8 mouse cellular contexts compared by ENCODE assay signal in genomic region chr16:16599586-16600401, GRCm38 (mm10). TPM values are rescaled to one million over a fixed set of nuclear protein-coding genes. Genes with fewer than 3 reads are reported as not detected.
DNase-seq lines count a peak whose midpoint lies in the region; ATAC-seq and TF ChIP-seq lines count a peak whose summit lies in the region.

No protein-coding gene starts in this region.

- DNase-seq in ES-CJ7 (ENCODE audit: low read depth, low spot score) = peak; percentile 63
- peak; percentile 31 for DNase-seq in cerebellum, adult 11 months
- DNase-seq in heart, postnatal 10 days = peak; percentile 51 to 64
- DNase-seq in kidney, postnatal 36 days = peak; percentile 81 to 84
- peak; percentile 80 for DNase-seq in lung, embryonic 14.5 days
- DNase-seq in ovary, adult 18-20 months (ENCODE audit: low spot score) = peak; percentile 31
- DNase-seq in urinary bladder, postnatal 14 days (ENCODE audit: low spot score) = peak; percentile 73

- intact Hi-C loops in heart, postnatal 10 days (cut with DNase I) = no loop called here

- peak overlapping the region; percentile 96 for H3K4me2 ChIP-seq in forebrain, embryonic 15.5 days (replicated peaks)
- peak overlapping the region; percentile 89 for H3K4me2 ChIP-seq in lung, embryonic 14.5 days

- peak overlapping the region; percentile 77 for H3K4me3 ChIP-seq in forebrain, embryonic 15.5 days
- peak overlapping the region; percentile 76 for H3K4me3 ChIP-seq in lung, embryonic 14.5 days (ENCODE audit: low read depth, low read length)

- peaks cover 12% of the 10 kb centered on the region for H3K4me1 ChIP-seq in forebrain, embryonic 15.5 days
- H3K4me1 ChIP-seq in lung, embryonic 14.5 days (ENCODE audit: insufficient read depth) = no peaks in the 10 kb centered on the region

- peak; percentile 93 for ATAC-seq in forebrain, embryonic 15.5 days (replicated peaks)
- peak; percentile 98 for ATAC-seq in lung, embryonic 14.5 days (ENCODE audit: insufficient read depth)

- peak overlapping the region; percentile 59 for H3K9ac ChIP-seq in forebrain, embryonic 15.5 days (replicated peaks)
- H3K9ac ChIP-seq in lung, embryonic 14.5 days = peak overlapping the region; percentile 82

- H3K36me3 ChIP-seq in forebrain, embryonic 15.5 days = no peaks in the 10 kb centered on the region
- H3K36me3 ChIP-seq in lung, embryonic 14.5 days (ENCODE audit: insufficient read depth) = no peaks in the 10 kb centered on the region

- H3K27me3 ChIP-seq in forebrain, embryonic 15.5 days = no peaks in the 10 kb centered on the region
- no peaks in the 10 kb centered on the region for H3K27me3 ChIP-seq in lung, embryonic 14.5 days (ENCODE audit: insufficient read depth, low read length)

- TF ChIP-seq CTCF in lung, embryonic 14.5 days (IDR thresholded peaks at IDR 0.05; ENCODE audit: low read depth) = no peak

- no peaks in the 10 kb centered on the region for H3K9me3 ChIP-seq in forebrain, embryonic 15.5 days
- H3K9me3 ChIP-seq in lung, embryonic 14.5 days (ENCODE audit: low read depth, low read length) = no peaks in the 10 kb centered on the region

- WGBS in forebrain, embryonic 15.5 days = under 1% methylated on average over 77 of the region's 77 CpGs
- WGBS in lung, embryonic 14.5 days = under 1% methylated on average over 73 of the region's 77 CpGs

- no peak overlapping the region for H3K27ac ChIP-seq in forebrain, embryonic 15.5 days (replicated peaks)
- H3K27ac ChIP-seq in lung, embryonic 14.5 days (ENCODE audit: low read depth) = peak overlapping the region; percentile 84

RNA-seq across cellular contexts. Expression of gene Fgd4, which starts 0.6 kb away (rescaled TPM):
- polyA plus RNA-seq in forebrain, embryonic 15.5 days (2015; fragmentation: Nextera tagmentation; extraction: Ambion mirVana) = 27.1 TPM in 2 replicates
- total RNA-seq in heart, postnatal 10 days (2021) = 10 to 100 TPM; 24.1 to 33.1 TPM
- polyA plus RNA-seq in lung, embryonic 14.5 days (2014; fragmentation: Nextera tagmentation; extraction: Ambion mirVana) = 6.0 and 6.8 TPM in 2 replicates

Comparison
In these comparisons a context has a peak if more than half of its experiments do, and no peak if none do; other contexts are left out.
1. DNase-seq: peak in every context shown above with its lines; median percentile 82 in kidney, postnatal 36 days; 80 in lung, embryonic 14.5 days; 73 in urinary bladder, postnatal 14 days; 63 in ES-CJ7; 58 in heart, postnatal 10 days; 31 in cerebellum, adult 11 months; 31 in ovary, adult 18-20 months.